Mouse (Mus musculus) liver, embryonic 12.5 days (tissue): ENCODE results near the gene Rab42. TPM values are rescaled to one million over a fixed set of nuclear protein-coding genes. Genes with fewer than 3 reads are reported as not detected.

Experiments
- polyA plus RNA-seq: library from polyadenylated mRNA; unstranded; fragments of >200 nt; fragmentation: Nextera tagmentation; extraction: Ambion mirVana; gene quantifications from 2 replicates; pipeline ENCODE4 v1.2.1, GENCODE M21; 2016

Rab42 gene
- polyA plus RNA-seq, 1 experiment from 2014 or later, result 0.61 TPM

Other genes starting within 250 kb of the Rab42 start
- 0.42 and 0.45 TPM in 2 replicates for gene Gm10300, start 228.7 kb downstream of the Rab42 start, polyA plus RNA-seq
- 177 and 187 TPM in 2 replicates for gene Epb41, start 228.1 kb downstream of the Rab42 start, polyA plus RNA-seq
- 0.24 and 0.39 TPM in 2 replicates for gene Oprd1, start 158.9 kb downstream of the Rab42 start, polyA plus RNA-seq
- gene Ythdf2, start 91.1 kb downstream of the Rab42 start, polyA plus RNA-seq, result 53.1 TPM in 2 replicates
- 19.1 and 19.5 TPM in 2 replicates for gene Gmeb1, start 41.8 kb downstream of the Rab42 start, polyA plus RNA-seq
- 61.7 and 61.8 TPM in 2 replicates for gene Taf12, start 29.0 kb downstream of the Rab42 start, polyA plus RNA-seq
- gene Trnau1ap, start 26.2 kb upstream of the Rab42 start, polyA plus RNA-seq, result 48.2 and 50.8 TPM in 2 replicates
- 91.9 and 102 TPM in 2 replicates for gene Rcc1, start 50.2 kb upstream of the Rab42 start, polyA plus RNA-seq
- 14.4 and 14.5 TPM in 2 replicates for gene Phactr4, start 119.1 kb upstream of the Rab42 start, polyA plus RNA-seq
- 19.4 and 21.2 TPM in 2 replicates for gene Med18, start 160.5 kb upstream of the Rab42 start, polyA plus RNA-seq
- 9.3 and 10.6 TPM in 2 replicates for gene Sesn2, start 207.1 kb upstream of the Rab42 start, polyA plus RNA-seq
- 2,000 and 2,061 TPM in 2 replicates for gene Atpif1, start 230.3 kb upstream of the Rab42 start, polyA plus RNA-seq
- 143 and 148 TPM in 2 replicates for gene Dnajc8, start 232.2 kb upstream of the Rab42 start, polyA plus RNA-seq